Mouse (Mus musculus): ENCODE data around the gene Flot1.

GRCm38 (mm10) chr17:35832400-35833238, 9.6 kb downstream of the Flot1 start:
- TF ChIP-seq CTCF (IDR thresholded peaks at IDR 0.05; ENCODE audit: borderline replicate concordance, insufficient read depth, low read depth, low read length) (no peak), POLR2A (IDR thresholded peaks at IDR 0.05; ENCODE audit: borderline replicate concordance, insufficient read depth, low read length) (no peak)
